Mouse (Mus musculus) liver, embryonic 14.5 days (tissue): ENCODE measurements around the gene Ttpal. TPM values are rescaled to one million over a fixed set of nuclear protein-coding genes. Genes with fewer than 3 reads are reported as not detected.

Source experiments
- ATAC-seq: fragments of 200-750 bp; cut with Nextera tagmentation; 2 replicates; pipeline ENCODE4 v1.8.0; 2017; ENCODE audit warnings: moderate number of reproducible peaks, mild to moderate bottlenecking, moderate library complexity; ENCODE audit not compliant: insufficient read depth
- DNase-seq, 3 experiments: peaks; one replicate each; pipeline ENCODE4 v3.0.0-alpha.2; 2012 to 2013; ENCODE audit warnings: low read depth in 3 of 3, low spot score in 3 of 3
- H3K27ac ChIP-seq: fragments of 300-500 bp; sonication (generic); 2 replicates; pipeline ENCODE4 v1.5.1; 2014; ENCODE audit warnings: moderate library complexity, mild to moderate bottlenecking, control low read depth, inconsistent platforms
- H3K27me3 ChIP-seq: fragments of 300-500 bp; sonication (generic); 2 replicates; pipeline ENCODE4 v1.6.1; 2014; ENCODE audit warnings: mild to moderate bottlenecking, low read length, moderate library complexity; ENCODE audit not compliant: control insufficient read depth, insufficient read depth
- H3K36me3 ChIP-seq: fragments of 300-500 bp; sonication (generic); replicated peaks from 2 replicates; pipeline ENCODE4 v1.6.1; 2014; ENCODE audit warnings: low read depth; ENCODE audit not compliant: control insufficient read depth, insufficient read depth
- H3K4me1 ChIP-seq, 2 experiments: fragments of 200-500 bp in 1 of 2; fragments of 300-500 bp in 1 of 2; sonication (generic) in 1 of 2; replicated peaks; 2 replicates each; pipeline ENCODE4 v1.6.1; 2012 to 2014; ENCODE audit warnings: antibody characterized with exemption in 1 of 2, inconsistent platforms in 1 of 2, low read length in 1 of 2; ENCODE audit not compliant: control insufficient read depth in 2 of 2, insufficient read depth in 2 of 2
- H3K4me2 ChIP-seq: fragments of 300-500 bp; sonication (generic); 2 replicates; pipeline ENCODE4 v1.6.1; 2014; ENCODE audit warnings: low read depth, mild to moderate bottlenecking, control low read depth, moderate library complexity
- H3K4me3 ChIP-seq, 2 experiments: fragments of 200-500 bp in 1 of 2; fragments of 300-500 bp in 1 of 2; sonication (generic) in 1 of 2; 2 replicates each; pipeline ENCODE4 v1.5.1; 2012 to 2014; ENCODE audit warnings: low read depth in 2 of 2, low read length in 2 of 2, mild to moderate bottlenecking in 2 of 2, control low read depth in 1 of 2, inconsistent platforms in 1 of 2, moderate library complexity in 1 of 2; ENCODE audit not compliant: insufficient read depth in 1 of 2
- H3K9ac ChIP-seq: fragments of 300-500 bp; sonication (generic); replicated peaks from 2 replicates; pipeline ENCODE4 v1.6.1; 2014; ENCODE audit warnings: mild to moderate bottlenecking, control low read depth, moderate library complexity
- H3K9me3 ChIP-seq: fragments of 300-500 bp; sonication (generic); 2 replicates; pipeline ENCODE4 v1.6.1; 2016; ENCODE audit warnings: low read length, mixed read lengths; ENCODE audit not compliant: control insufficient read depth
- CTCF ChIP-seq: IDR thresholded peaks from 2 replicates; pipeline ENCODE4 v1.5.1; 2016; ENCODE audit warnings: antibody characterized with exemption, low read depth, control low read depth
- EP300 ChIP-seq: IDR thresholded peaks from 2 replicates; pipeline ENCODE4 v1.6.1; 2016; ENCODE audit warnings: antibody characterized with exemption, low read depth
- WGBS: fragments of 180-500 bp; shearing (Covaris S2); extraction: QIAGEN DNeasy Blood & Tissue Kit; methylation state at CpG from one replicate; pipeline ENCODE4 v1.1.7; 2014; ENCODE audit not compliant: insufficient replicate concordance; 5-methylcytosine and 5-hydroxymethylcytosine counted together
- polyA plus RNA-seq, 2 experiments: library from polyadenylated mRNA; depleted of rRNA in 1 of 2; stranded (reverse) in 1 of 2; unstranded in 1 of 2; fragments of >200 nt; fragmentation: Nextera tagmentation in 1 of 2; extraction: Ambion mirVana in 1 of 2; gene quantifications; 2 replicates each; pipeline versions ENCODE4 v1.2.1 to v1.2.3; 2012 to 2014

The Ttpal gene
- polyA plus RNA-seq, 2 experiments: 5.3 to 10.0 TPM

- Histone ChIP-seq H3K4me2 (no peak overlapping the region), H3K27ac (no peak overlapping the region), H3K4me3 (no peak overlapping the region), H3K9me3 (no peaks in the 10 kb centered on the region), H3K36me3 (peaks cover 97% of the 10 kb centered on the region), H3K27me3 (no peaks in the 10 kb centered on the region), H3K4me1 (peaks cover 13 to 18% of the 10 kb centered on the region in 2 experiments), H3K9ac (no peak overlapping the region)
- ATAC-seq (no peak), DNase-seq (no peak)
- TF ChIP-seq CTCF (no peak), EP300 (no peak)
- WGBS: 80% methylated on average over 2 of the region's 2 CpGs
Measured at GRCm38 (mm10) chr2:163634211-163634610, 32.1 kb downstream of the Ttpal start.

GRCm38 (mm10) chr2:163636057-163636456, 33.9 kb downstream of the Ttpal start:
- no peak for TF ChIP-seq EP300
- no peak for TF ChIP-seq CTCF
- Histone ChIP-seq H3K4me2 (no peak overlapping the region), H3K9me3 (no peaks in the 10 kb centered on the region), H3K9ac (no peak overlapping the region), H3K4me1 (peaks cover 31 to 33% of the 10 kb centered on the region in 2 experiments), H3K36me3 (peaks cover 97% of the 10 kb centered on the region), H3K4me3 (no peak overlapping the region), H3K27me3 (no peaks in the 10 kb centered on the region), H3K27ac (no peak overlapping the region)
- DNase-seq (no peak), ATAC-seq (no peak)
- WGBS: 87% methylated on average over 2 of the region's 2 CpGs

- no peak for DNase-seq
- Histone ChIP-seq H3K4me1 (peaks cover 44 to 46% of the 10 kb centered on the region in 2 experiments), H3K9ac (peak overlapping the region; percentile 27; the same call in 1 of the 2 replicates), H3K4me2 (peak overlapping the region; percentile 100), H3K4me3 (no peak overlapping the region), H3K27me3 (no peaks in the 10 kb centered on the region), H3K9me3 (no peaks in the 10 kb centered on the region), H3K36me3 (peaks cover 92% of the 10 kb centered on the region), H3K27ac (no peak overlapping the region; the same call in 1 of the 2 replicates)
- ATAC-seq: no peak
- 45% methylated on average over 5 of the region's 5 CpGs for WGBS
- TF ChIP-seq CTCF (no peak), EP300 (no peak)
Measured at GRCm38 (mm10) chr2:163637655-163638266, 35.6 kb downstream of the Ttpal start.

GRCm38 (mm10) chr2:163640493-163640892, 38.4 kb downstream of the Ttpal start:
- 58% methylated on average over 3 of the region's 3 CpGs for WGBS
- ATAC-seq (no peak), DNase-seq (no peak)
- Histone ChIP-seq H3K9me3 (no peaks in the 10 kb centered on the region), H3K4me3 (peak overlapping the region in 1 of 2 experiments; percentile 81; a peak in 2 of 4 replicates), H3K27ac (peak overlapping the region; percentile 16), H3K4me1 (peaks cover 46 to 49% of the 10 kb centered on the region in 2 experiments), H3K27me3 (no peaks in the 10 kb centered on the region), H3K9ac (no peak overlapping the region), H3K4me2 (peak overlapping the region; percentile 100), H3K36me3 (peaks cover 76% of the 10 kb centered on the region)
- TF ChIP-seq EP300 (no peak), CTCF (no peak)

DNA sequence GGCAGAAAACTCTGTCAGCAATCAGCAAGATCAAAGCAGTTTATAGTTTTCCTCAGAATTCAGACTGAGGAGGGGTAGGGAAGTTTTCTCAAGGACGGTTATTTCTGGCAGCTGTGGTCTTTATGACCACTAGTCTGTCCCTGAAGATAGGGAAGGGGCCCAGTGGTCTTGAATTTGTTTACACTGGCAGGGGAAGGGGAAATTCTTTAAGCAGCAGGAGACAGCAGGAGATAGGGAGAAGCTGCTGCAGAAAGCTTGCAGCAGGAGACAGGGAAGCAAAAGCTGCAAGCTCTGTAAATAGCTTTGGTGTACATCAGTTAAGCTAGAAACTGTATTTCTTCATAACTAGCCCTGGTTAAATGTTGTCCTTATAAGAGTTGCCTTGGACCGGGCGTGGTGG, 39.6 kb downstream of the Ttpal start:
- peaks cover 50 to 55% of the 10 kb centered on the region in 2 experiments for H3K4me1 ChIP-seq

More for the DNA sequence above, 39.6 kb downstream of the Ttpal start:
- Histone ChIP-seq H3K9me3 (no peaks in the 10 kb centered on the region), H3K9ac (peak overlapping the region; percentile 96), H3K36me3 (peaks cover 66% of the 10 kb centered on the region), H3K27ac (peak overlapping the region; percentile 92), H3K27me3 (no peaks in the 10 kb centered on the region), H3K4me2 (peak overlapping the region; percentile 100), H3K4me3 (peak overlapping the region; percentile 81 to 84)
- TF ChIP-seq CTCF (no peak), EP300 (no peak)
- WGBS: 7% methylated on average over 3 of the region's 3 CpGs
- DNase-seq: no peak
- ATAC-seq: no peak
